Mouse (Mus musculus) ES-E14 (cell line): ENCODE data around the gene Xrcc3.

Experiments
- HCFC1 ChIP-seq: IDR thresholded peaks from 2 replicates; pipeline ENCODE4 v1.6.1; 2012; ENCODE audit warnings: low read length, inconsistent platforms, borderline replicate concordance; ENCODE audit not compliant: insufficient read depth
- MAFK ChIP-seq: IDR thresholded peaks from 2 replicates; pipeline ENCODE4 v1.6.1; 2014; ENCODE audit warnings: mild to moderate bottlenecking, low read depth, low read length, inconsistent platforms; ENCODE audit not compliant: insufficient read depth
- ZNF384 ChIP-seq: IDR thresholded peaks from 2 replicates; pipeline ENCODE4 v1.6.1; 2012; ENCODE audit warnings: low read depth, low read length, inconsistent platforms

- no peak for TF ChIP-seq MAFK
- no peak for TF ChIP-seq HCFC1
- TF ChIP-seq ZNF384 = no peak
These were observed 16.3 kb upstream of the Xrcc3 start for GRCm38 (mm10) chr12:111829954-111830353.
